Mouse (Mus musculus): ENCODE data around the gene Plbd2.

Plbd2 gene

GRCm38 (mm10) chr5:120436885-120437495 lies 66.4 kb downstream of the Plbd2 start:
- no peak for DNase-seq (ENCODE audit: low spot score)

DNA sequence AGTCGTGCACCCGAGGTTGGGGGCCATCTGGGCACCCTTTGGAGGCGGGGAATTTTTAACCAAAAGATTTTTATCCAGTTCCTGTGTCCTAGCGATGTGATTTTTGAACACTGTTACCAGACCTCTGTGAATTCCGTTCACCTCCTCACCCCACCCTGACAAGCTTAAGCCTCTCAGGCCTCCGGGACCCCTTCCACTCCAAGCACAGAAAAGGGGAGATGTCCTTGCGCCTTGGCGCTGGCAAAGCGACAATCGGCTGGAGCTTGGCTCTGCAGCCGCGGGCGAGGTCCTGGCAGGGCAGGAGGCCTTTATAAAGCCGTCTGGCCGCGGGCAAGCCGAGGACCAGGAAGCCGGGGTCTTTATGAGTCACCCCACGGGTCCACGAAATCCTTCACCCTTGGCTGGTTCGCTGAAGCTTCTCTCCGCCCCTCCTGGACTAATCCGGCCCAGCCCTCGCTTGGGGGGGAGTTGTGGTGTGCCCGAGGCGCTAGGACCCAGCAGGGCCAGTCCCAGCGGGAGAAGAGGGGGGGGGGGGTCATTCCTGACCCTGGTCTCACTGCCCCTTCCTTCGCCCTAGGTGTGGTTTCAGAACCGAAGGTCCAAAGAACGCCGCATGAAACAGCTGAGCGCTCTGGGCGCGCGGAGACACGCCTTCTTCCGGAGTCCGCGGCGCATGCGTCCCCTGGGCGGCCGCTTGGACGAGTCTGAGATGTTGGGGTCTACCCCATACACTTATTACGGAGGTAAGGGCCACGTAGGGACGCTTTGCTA lies 67.5 kb downstream of the Plbd2 start:
- DNase-seq (ENCODE audit: low spot score) = no peak

GRCm38 (mm10) chr5:120435006-120435681 lies 68.3 kb downstream of the Plbd2 start:
- no peak for DNase-seq (ENCODE audit: low spot score)

DNA sequence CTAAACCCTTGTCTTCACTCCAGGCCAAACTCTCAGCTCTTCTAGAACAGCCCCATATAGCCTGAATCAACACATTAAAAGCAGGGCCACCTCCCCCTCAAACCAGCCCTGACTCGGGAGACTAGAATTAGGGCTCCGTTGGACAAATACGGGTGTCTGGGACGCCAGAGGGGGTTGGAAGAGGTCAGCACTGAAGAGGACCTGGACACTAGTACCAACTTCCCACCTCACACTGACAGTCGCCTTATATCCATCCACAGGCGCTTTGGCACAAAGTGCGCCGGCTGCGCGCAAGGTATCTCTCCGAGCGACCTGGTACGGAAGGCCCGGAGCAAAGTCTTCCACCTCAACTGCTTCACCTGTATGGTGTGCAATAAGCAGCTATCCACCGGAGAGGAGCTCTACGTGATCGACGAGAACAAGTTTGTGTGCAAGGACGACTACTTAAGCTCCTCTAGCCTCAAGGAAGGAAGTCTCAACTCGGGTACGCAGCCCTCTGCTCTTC lies 69.1 kb downstream of the Plbd2 start:
- DNase-seq (ENCODE audit: low spot score) = no peak

All from T-cell, adult 2 months (primary cell).